Mouse (Mus musculus): ENCODE data around the gene Cacna1e. TPM values are rescaled to one million over a fixed set of nuclear protein-coding genes. Genes with fewer than 3 reads are reported as not detected.

The Cacna1e gene
- polyA plus RNA-seq, 1 experiment from 2014 or later = 0.47 TPM

- 88% methylated on average over 1 of the region's 1 CpGs for WGBS
- Histone ChIP-seq H3K4me2 (no peak overlapping the region), H3K4me3 (ENCODE audit: low read depth, low read length) (no peak overlapping the region), H3K36me3 (ENCODE audit: control insufficient read depth, insufficient read depth, low read length) (no peaks in the 10 kb centered on the region), H3K27ac (ENCODE audit: low read depth, low read length) (no peak overlapping the region), H3K27me3 (replicated peaks; ENCODE audit: control insufficient read depth, insufficient read depth, low read length) (no peaks in the 10 kb centered on the region), H3K9ac (ENCODE audit: low read depth, low read length) (no peak overlapping the region), H3K4me1 (replicated peaks; ENCODE audit: control insufficient read depth, insufficient read depth, low read length) (no peaks in the 10 kb centered on the region), H3K9me3 (ENCODE audit: control insufficient read depth, low read length) (no peaks in the 10 kb centered on the region)
- ATAC-seq (replicated peaks; ENCODE audit: low FRiP score) = no peak
- no peak for DNase-seq (ENCODE audit: low spot score)
Measured at GRCm38 (mm10) chr1:154433520-154433919, 450.8 kb downstream of the Cacna1e start.

- 68% methylated on average over 1 of the region's 1 CpGs for WGBS
- H3K4me3 ChIP-seq (ENCODE audit: low read depth, low read length) = no peak overlapping the region
Measured at GRCm38 (mm10) chr1:154433112-154433511, 451.2 kb downstream of the Cacna1e start.

GRCm38 (mm10) chr1:154428276-154428675 is 456.0 kb downstream of the Cacna1e start:
- Histone ChIP-seq H3K4me2 (no peak overlapping the region), H3K36me3 (ENCODE audit: control insufficient read depth, insufficient read depth, low read length) (no peaks in the 10 kb centered on the region), H3K9ac (ENCODE audit: low read depth, low read length) (no peak overlapping the region), H3K4me1 (replicated peaks; ENCODE audit: control insufficient read depth, insufficient read depth, low read length) (no peaks in the 10 kb centered on the region), H3K4me3 (ENCODE audit: low read depth, low read length) (no peak overlapping the region), H3K27ac (ENCODE audit: low read depth, low read length) (no peak overlapping the region), H3K27me3 (replicated peaks; ENCODE audit: control insufficient read depth, insufficient read depth, low read length) (no peaks in the 10 kb centered on the region), H3K9me3 (ENCODE audit: control insufficient read depth, low read length) (no peaks in the 10 kb centered on the region)
- DNase-seq (ENCODE audit: low spot score) (no peak), ATAC-seq (replicated peaks; ENCODE audit: low FRiP score) (no peak)
- 76% methylated on average over 7 of the region's 7 CpGs for WGBS

More at GRCm38 (mm10) chr1:154433112-154433511, 451.2 kb downstream of the Cacna1e start:
- ATAC-seq (replicated peaks; ENCODE audit: low FRiP score) (no peak), DNase-seq (ENCODE audit: low spot score) (no peak)
- Histone ChIP-seq H3K9ac (ENCODE audit: low read depth, low read length) (no peak overlapping the region), H3K4me2 (no peak overlapping the region), H3K9me3 (ENCODE audit: control insufficient read depth, low read length) (no peaks in the 10 kb centered on the region), H3K36me3 (ENCODE audit: control insufficient read depth, insufficient read depth, low read length) (no peaks in the 10 kb centered on the region), H3K27ac (ENCODE audit: low read depth, low read length) (no peak overlapping the region), H3K27me3 (replicated peaks; ENCODE audit: control insufficient read depth, insufficient read depth, low read length) (no peaks in the 10 kb centered on the region), H3K4me1 (replicated peaks; ENCODE audit: control insufficient read depth, insufficient read depth, low read length) (no peaks in the 10 kb centered on the region)

- no peak overlapping the region for H3K27ac ChIP-seq (ENCODE audit: low read depth, low read length)
- H3K4me1 ChIP-seq (replicated peaks; ENCODE audit: control insufficient read depth, insufficient read depth, low read length) = no peaks in the 10 kb centered on the region
- no peak overlapping the region for H3K4me2 ChIP-seq
- H3K27me3 ChIP-seq (replicated peaks; ENCODE audit: control insufficient read depth, insufficient read depth, low read length) = no peaks in the 10 kb centered on the region
- no peaks in the 10 kb centered on the region for H3K36me3 ChIP-seq (ENCODE audit: control insufficient read depth, insufficient read depth, low read length)
- H3K9ac ChIP-seq (ENCODE audit: low read depth, low read length) = no peak overlapping the region
- ATAC-seq (replicated peaks; ENCODE audit: low FRiP score) (no peak), DNase-seq (ENCODE audit: low spot score) (no peak)
- no peak overlapping the region for H3K4me3 ChIP-seq (ENCODE audit: low read depth, low read length)
- WGBS = 67% methylated on average over 5 of the region's 5 CpGs
- no peaks in the 10 kb centered on the region for H3K9me3 ChIP-seq (ENCODE audit: control insufficient read depth, low read length)
Measured at GRCm38 (mm10) chr1:154418278-154418677, 466.0 kb downstream of the Cacna1e start.

GRCm38 (mm10) chr1:154416384-154417155 is 467.7 kb downstream of the Cacna1e start:
- H3K9ac ChIP-seq (ENCODE audit: low read depth, low read length) = no peak overlapping the region
- H3K4me2 ChIP-seq = no peak overlapping the region
- H3K4me3 ChIP-seq (ENCODE audit: low read depth, low read length) = no peak overlapping the region
- DNase-seq (ENCODE audit: low spot score) (no peak), ATAC-seq (replicated peaks; ENCODE audit: low FRiP score) (no peak)
- no peaks in the 10 kb centered on the region for H3K36me3 ChIP-seq (ENCODE audit: control insufficient read depth, insufficient read depth, low read length)
- no peaks in the 10 kb centered on the region for H3K9me3 ChIP-seq (ENCODE audit: control insufficient read depth, low read length)
- 65% methylated on average over 20 of the region's 20 CpGs for WGBS
- no peaks in the 10 kb centered on the region for H3K27me3 ChIP-seq (replicated peaks; ENCODE audit: control insufficient read depth, insufficient read depth, low read length)
- no peaks in the 10 kb centered on the region for H3K4me1 ChIP-seq (replicated peaks; ENCODE audit: control insufficient read depth, insufficient read depth, low read length)
- H3K27ac ChIP-seq (ENCODE audit: low read depth, low read length) = no peak overlapping the region

GRCm38 (mm10) chr1:154415826-154416225 is 468.5 kb downstream of the Cacna1e start:
- 73% methylated on average over 10 of the region's 10 CpGs for WGBS
- ATAC-seq (replicated peaks; ENCODE audit: low FRiP score) = no peak; the same call in 1 of the 2 replicates
- no peaks in the 10 kb centered on the region for H3K4me1 ChIP-seq (replicated peaks; ENCODE audit: control insufficient read depth, insufficient read depth, low read length)
- no peaks in the 10 kb centered on the region for H3K9me3 ChIP-seq (ENCODE audit: control insufficient read depth, low read length)
- no peak overlapping the region for H3K4me3 ChIP-seq (ENCODE audit: low read depth, low read length)
- H3K4me2 ChIP-seq = no peak overlapping the region
- H3K27me3 ChIP-seq (replicated peaks; ENCODE audit: control insufficient read depth, insufficient read depth, low read length) = no peaks in the 10 kb centered on the region
- H3K36me3 ChIP-seq (ENCODE audit: control insufficient read depth, insufficient read depth, low read length) = no peaks in the 10 kb centered on the region
- H3K9ac ChIP-seq (ENCODE audit: low read depth, low read length) = no peak overlapping the region
- H3K27ac ChIP-seq (ENCODE audit: low read depth, low read length) = no peak overlapping the region
- no peak for DNase-seq (ENCODE audit: low spot score)

- no peaks in the 10 kb centered on the region for H3K27me3 ChIP-seq (replicated peaks; ENCODE audit: control insufficient read depth, insufficient read depth, low read length)
- H3K36me3 ChIP-seq (ENCODE audit: control insufficient read depth, insufficient read depth, low read length) = no peaks in the 10 kb centered on the region
- no peak for DNase-seq (ENCODE audit: low spot score)
- H3K4me1 ChIP-seq (replicated peaks; ENCODE audit: control insufficient read depth, insufficient read depth, low read length) = no peaks in the 10 kb centered on the region
- no peak overlapping the region for H3K4me2 ChIP-seq
- H3K9ac ChIP-seq (ENCODE audit: low read depth, low read length) = no peak overlapping the region
- H3K4me3 ChIP-seq (ENCODE audit: low read depth, low read length) = no peak overlapping the region
- WGBS = 68% methylated on average over 3 of the region's 3 CpGs
- H3K27ac ChIP-seq (ENCODE audit: low read depth, low read length) = no peak overlapping the region
- no peak for ATAC-seq (replicated peaks; ENCODE audit: low FRiP score)
- H3K9me3 ChIP-seq (ENCODE audit: control insufficient read depth, low read length) = no peaks in the 10 kb centered on the region
Measured at GRCm38 (mm10) chr1:154413138-154413537, 471.2 kb downstream of the Cacna1e start.

- Histone ChIP-seq H3K4me1 (replicated peaks; ENCODE audit: control insufficient read depth, insufficient read depth, low read length) (no peaks in the 10 kb centered on the region), H3K27ac (ENCODE audit: low read depth, low read length) (no peak overlapping the region), H3K4me3 (ENCODE audit: low read depth, low read length) (no peak overlapping the region), H3K36me3 (ENCODE audit: control insufficient read depth, insufficient read depth, low read length) (no peaks in the 10 kb centered on the region), H3K9me3 (ENCODE audit: control insufficient read depth, low read length) (no peaks in the 10 kb centered on the region), H3K9ac (ENCODE audit: low read depth, low read length) (no peak overlapping the region), H3K4me2 (no peak overlapping the region), H3K27me3 (replicated peaks; ENCODE audit: control insufficient read depth, insufficient read depth, low read length) (no peaks in the 10 kb centered on the region)
- DNase-seq (ENCODE audit: low spot score) (no peak), ATAC-seq (replicated peaks; ENCODE audit: low FRiP score) (no peak)
- 63% methylated on average over 2 of the region's 2 CpGs for WGBS
Measured at GRCm38 (mm10) chr1:154409051-154409450, 475.2 kb downstream of the Cacna1e start.

- 79% methylated on average over 6 of the region's 6 CpGs for WGBS
- Histone ChIP-seq H3K9ac (ENCODE audit: low read depth, low read length) (no peak overlapping the region), H3K4me2 (no peak overlapping the region), H3K4me1 (replicated peaks; ENCODE audit: control insufficient read depth, insufficient read depth, low read length) (no peaks in the 10 kb centered on the region), H3K27me3 (replicated peaks; ENCODE audit: control insufficient read depth, insufficient read depth, low read length) (no peaks in the 10 kb centered on the region), H3K9me3 (ENCODE audit: control insufficient read depth, low read length) (no peaks in the 10 kb centered on the region), H3K4me3 (ENCODE audit: low read depth, low read length) (no peak overlapping the region), H3K27ac (ENCODE audit: low read depth, low read length) (no peak overlapping the region), H3K36me3 (ENCODE audit: control insufficient read depth, insufficient read depth, low read length) (no peaks in the 10 kb centered on the region)
- ATAC-seq (replicated peaks; ENCODE audit: low FRiP score) (no peak), DNase-seq (ENCODE audit: low spot score) (no peak)
Measured at GRCm38 (mm10) chr1:154391979-154392378, 492.3 kb downstream of the Cacna1e start.

Data from liver, embryonic 11.5 days (tissue).